Mouse (Mus musculus) layer of hippocampus, adult 9-11 months (tissue): Measurements from ENCODE around the gene Susd3.
A peak's percentile ranks its signal among the peaks of the same experiment; 100 is the strongest.

Experiments used
- DNase-seq: peaks from one replicate; pipeline ENCODE4 v3.0.0; 2022

Gene Susd3

DNA sequence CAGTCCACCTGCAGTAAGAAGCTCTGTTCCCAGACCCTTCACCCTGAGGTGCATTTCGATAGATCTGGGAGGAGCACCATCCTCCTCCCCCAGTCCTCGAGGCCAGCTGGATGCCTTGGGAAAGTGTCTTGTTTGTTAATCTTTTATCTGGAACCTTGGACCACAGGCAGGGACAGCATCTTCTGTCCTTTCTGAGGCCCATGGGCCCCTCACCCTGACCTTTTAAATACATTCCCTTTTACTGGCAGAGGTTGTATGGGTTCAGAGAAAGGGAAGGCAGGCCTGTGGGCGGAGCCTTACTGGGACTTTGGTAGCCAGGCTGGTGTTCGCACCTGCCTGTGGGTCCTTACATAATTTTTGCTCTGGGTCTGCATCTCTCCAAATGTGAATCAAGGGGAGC, 3.3 kb downstream of the Susd3 start:
- no peak for DNase-seq

DNA sequence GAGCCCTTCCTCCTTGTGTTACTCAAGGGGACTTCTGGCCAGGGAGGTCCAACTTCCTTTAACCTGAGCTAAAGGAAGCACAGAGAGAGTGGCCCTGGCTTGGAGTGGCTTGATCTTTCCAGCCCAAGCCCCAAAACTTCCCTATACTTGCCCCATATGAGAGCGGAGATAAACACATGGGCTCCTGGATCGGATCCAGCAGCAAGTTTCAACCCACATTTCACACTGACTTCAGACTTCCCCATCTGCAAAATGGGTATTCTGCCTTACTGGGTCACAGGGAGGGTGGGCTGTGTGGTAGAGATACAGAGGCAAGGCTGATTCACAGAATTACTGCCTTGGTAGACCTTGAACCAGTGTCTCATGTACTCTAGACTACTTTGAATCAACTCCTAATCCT, 5.0 kb downstream of the Susd3 start:
- no peak for DNase-seq

GRCm38 (mm10) chr13:49242321-49243065, 6.0 kb downstream of the Susd3 start:
- peak; percentile 79 for DNase-seq

- DNase-seq: no peak
These were observed 9.8 kb downstream of the Susd3 start for GRCm38 (mm10) chr13:49238737-49239136.

- no peak for DNase-seq
These were observed 10.9 kb downstream of the Susd3 start for GRCm38 (mm10) chr13:49237617-49238016.

DNA sequence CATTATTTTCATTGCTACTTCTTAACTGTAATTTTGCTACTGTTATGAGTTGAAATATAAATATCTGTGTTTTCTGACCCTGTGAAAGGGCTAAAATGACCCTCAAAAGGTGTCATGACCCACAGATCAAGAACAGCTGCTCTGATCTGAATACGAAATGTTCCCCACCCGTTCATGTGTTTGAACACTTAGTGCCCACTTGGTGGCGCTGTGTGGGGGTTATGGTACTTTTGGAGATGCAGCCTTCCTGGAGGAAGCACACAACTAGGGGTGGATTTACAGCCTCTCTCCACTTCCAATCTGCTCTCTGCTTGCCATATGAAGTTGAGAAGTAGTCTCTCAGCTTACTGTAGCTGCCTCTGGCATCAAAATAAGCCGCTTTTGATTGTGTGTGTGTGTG, 13.8 kb downstream of the Susd3 start:
- DNase-seq: no peak

- no peak for DNase-seq
These were observed 14.5 kb downstream of the Susd3 start for GRCm38 (mm10) chr13:49233792-49234572.

DNA sequence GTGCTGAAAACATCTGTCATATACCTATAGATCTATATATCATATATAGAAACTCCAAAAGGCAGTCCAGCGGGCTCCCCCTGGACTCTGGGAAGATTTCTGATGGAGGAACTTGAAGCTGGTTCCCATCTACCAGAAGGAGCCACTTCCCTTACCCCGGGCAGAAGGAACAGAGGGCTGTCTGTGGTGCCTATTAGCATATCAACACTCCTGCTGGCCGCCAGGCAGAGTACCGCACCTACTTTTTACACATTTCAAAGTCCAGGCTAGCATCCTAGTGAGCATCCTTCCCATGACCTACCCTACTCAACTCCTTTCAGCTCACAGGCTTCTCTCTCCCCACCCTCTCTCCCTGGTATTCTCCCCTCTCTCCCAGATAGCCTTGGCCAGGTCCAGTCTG, 22.9 kb downstream of the Susd3 start:
- DNase-seq: no peak

DNA sequence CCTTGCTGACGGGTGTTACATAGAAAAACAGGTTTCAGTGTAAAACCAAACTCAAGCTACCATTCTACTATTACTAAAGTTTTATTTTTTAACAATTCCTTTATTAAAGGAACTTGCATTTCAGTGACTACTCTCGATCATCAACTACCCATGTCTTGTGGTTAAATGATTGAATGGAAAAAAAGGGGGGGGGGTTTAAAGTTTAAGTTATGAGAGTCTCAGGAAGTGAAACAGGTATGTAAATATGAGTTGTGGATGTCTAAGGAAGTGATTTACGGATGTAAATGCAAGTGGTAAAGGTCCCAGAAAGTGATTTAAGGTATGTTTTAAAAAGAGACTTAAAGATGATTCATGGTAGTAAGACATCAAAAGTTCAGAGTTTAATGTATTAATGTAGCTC, 23.3 kb downstream of the Susd3 start:
- no peak for DNase-seq

DNA sequence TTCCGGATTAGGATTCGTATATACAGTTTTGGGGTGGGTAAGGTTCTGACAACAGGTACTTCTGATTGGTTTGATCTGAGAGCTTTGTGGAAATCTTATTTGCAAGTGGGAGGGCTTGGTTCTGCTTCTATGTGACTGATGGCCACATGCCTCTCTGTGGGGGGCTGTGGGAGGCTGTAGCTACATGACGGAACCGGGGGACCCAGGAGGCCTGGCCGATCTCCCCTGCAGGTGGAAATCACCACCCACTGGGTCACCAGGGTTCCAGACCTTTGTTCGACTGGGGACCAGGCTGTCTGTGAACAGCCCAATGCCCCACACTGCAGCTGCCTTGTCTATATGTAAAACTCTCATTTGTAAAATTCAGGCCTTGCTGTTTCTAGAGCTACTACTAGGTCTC, 23.8 kb downstream of the Susd3 start:
- no peak for DNase-seq

- no peak for DNase-seq
These were observed 24.2 kb downstream of the Susd3 start for GRCm38 (mm10) chr13:49224314-49224713.

- DNase-seq: no peak
These were observed 27.6 kb downstream of the Susd3 start for GRCm38 (mm10) chr13:49220912-49221311.

DNA sequence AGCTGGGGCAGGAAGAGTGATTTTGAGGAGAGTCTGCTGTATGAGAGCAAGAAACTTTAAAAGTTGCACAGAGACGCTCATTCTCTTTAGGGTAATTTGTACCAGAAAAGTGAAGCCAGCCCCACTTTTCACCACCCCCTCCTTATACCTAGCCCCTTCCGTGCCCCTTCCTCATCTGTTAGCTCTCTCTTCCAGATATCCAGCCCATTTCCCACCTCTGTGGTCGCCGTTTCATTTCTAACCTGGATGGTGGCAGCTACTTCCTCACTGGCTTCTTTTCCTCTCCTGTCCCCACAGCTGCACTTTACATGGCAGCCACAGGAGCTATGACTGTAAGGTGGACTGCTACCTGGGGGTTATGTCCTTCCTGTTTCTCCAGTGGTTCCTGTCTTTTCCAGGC, 29.1 kb downstream of the Susd3 start:
- DNase-seq: no peak

GRCm38 (mm10) chr13:49218651-49219050, 29.9 kb downstream of the Susd3 start:
- no peak for DNase-seq

GRCm38 (mm10) chr13:49216808-49217561, 31.5 kb downstream of the Susd3 start:
- no peak for DNase-seq

GRCm38 (mm10) chr13:49216220-49216552, 32.3 kb downstream of the Susd3 start:
- no peak for DNase-seq

- DNase-seq: peak; percentile 94
These were observed 32.8 kb downstream of the Susd3 start, which contains the start of gene Card19 for GRCm38 (mm10) chr13:49215504-49216219. Gene Card19 (minus strand): TSS chr13:49216037.

GRCm38 (mm10) chr13:49215128-49215503, 33.4 kb downstream of the Susd3 start:
- DNase-seq: no peak

GRCm38 (mm10) chr13:49214454-49214853, 34.1 kb downstream of the Susd3 start:
- no peak for DNase-seq

DNA sequence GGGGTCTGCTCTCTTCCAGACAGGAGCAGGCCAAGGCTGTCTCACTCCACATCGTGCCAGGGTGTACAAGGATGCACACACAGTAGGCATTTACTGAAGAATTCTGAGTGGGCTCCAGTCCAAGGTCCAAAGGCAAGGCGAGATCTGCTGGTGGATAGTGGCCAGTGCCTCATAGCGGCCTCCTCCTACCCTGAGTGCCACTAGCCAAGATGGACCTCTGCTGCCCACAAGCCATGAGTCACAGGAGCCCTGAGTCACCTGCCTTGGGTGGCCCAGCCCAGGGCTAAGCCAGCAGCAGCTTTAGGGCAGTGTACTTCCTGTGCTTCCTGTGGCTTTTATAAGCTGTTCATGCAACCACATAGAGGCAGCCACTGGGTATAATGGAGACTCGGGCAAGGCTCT, 35.0 kb downstream of the Susd3 start:
- no peak for DNase-seq

DNA sequence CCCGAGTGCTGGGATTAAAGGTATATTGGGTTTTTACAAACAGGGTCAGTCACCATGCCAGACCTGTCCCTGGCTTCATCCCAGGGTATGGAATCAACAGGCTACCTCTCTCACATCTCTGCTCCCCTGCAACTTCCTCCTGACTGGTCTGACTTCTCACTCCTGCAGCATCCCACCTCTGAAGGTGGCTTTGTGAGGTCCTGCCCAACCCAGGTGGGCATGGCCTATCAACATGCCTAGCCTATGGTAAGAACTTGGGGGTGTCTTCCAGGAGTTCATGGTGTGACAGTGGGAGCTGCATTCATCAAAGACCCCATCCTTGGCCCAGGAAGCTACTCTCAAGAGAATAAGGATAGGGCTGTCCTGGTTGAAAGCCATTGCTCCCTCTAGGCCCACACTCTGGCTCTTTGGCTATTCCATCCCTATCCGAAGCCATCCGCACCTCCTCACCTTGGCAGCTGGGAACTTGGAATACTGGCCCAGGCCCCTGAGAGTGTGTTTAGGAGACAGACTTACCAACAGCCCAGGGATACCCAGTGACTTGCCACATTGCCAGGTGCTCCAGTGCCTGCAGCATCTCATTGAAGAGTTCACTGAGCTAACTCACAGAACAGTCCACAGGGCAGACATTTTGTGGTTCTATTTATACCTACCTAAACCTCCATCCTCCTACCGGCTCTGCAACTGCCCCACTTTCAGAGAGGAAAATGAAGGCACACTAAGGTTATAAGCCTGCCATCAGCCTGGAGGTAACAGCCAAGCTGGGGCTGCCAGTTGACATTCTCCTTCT, 35.6 kb downstream of the Susd3 start:
- DNase-seq: no peak

- DNase-seq: no peak
These were observed 39.2 kb downstream of the Susd3 start for GRCm38 (mm10) chr13:49209306-49209705.
